Mouse (Mus musculus) heart, adult 2 months (tissue): ENCODE results near the gene Hpn. TPM values are rescaled to one million over a fixed set of nuclear protein-coding genes. Genes with fewer than 3 reads are reported as not detected.

Experiments used
- DNase-seq, 2 experiments: peaks; one replicate each; pipeline ENCODE4 v3.0.0; 2021
- H3K27ac ChIP-seq: fragments of 200-600 bp; 2 replicates; pipeline ENCODE4 v1.8.1; 2022
- H3K27me3 ChIP-seq: fragments of 200-500 bp; 2 replicates; pipeline ENCODE4 v1.6.1; 2012; ENCODE audit warnings: mild to moderate bottlenecking, low read length, inconsistent platforms, mixed read lengths; ENCODE audit not compliant: control insufficient read depth, insufficient read depth
- H3K36me3 ChIP-seq: fragments of 200-500 bp; 2 replicates; pipeline ENCODE4 v1.6.1; 2012; ENCODE audit warnings: low read length, inconsistent platforms; ENCODE audit not compliant: control insufficient read depth, insufficient read depth
- H3K4me1 ChIP-seq: fragments of 200-500 bp; 2 replicates; pipeline ENCODE4 v1.6.1; 2011; ENCODE audit warnings: low read length; ENCODE audit not compliant: control insufficient read depth, insufficient read depth
- H3K4me3 ChIP-seq: fragments of 200-600 bp; 2 replicates; pipeline ENCODE4 v1.8.1; 2022
- H3K79me2 ChIP-seq: fragments of 200-500 bp; replicated peaks from 2 replicates; pipeline ENCODE4 v1.6.1; 2012; ENCODE audit warnings: mild to moderate bottlenecking, inconsistent platforms, low read length, moderate library complexity, mixed read lengths; ENCODE audit not compliant: control insufficient read depth, insufficient read depth
- H3K9ac ChIP-seq: fragments of 200-500 bp; 2 replicates; pipeline ENCODE4 v1.6.1; 2012; ENCODE audit warnings: low read depth, mild to moderate bottlenecking, control low read depth, inconsistent platforms, low read length, mixed read lengths
- CTCF ChIP-seq: fragments of 200-600 bp; IDR thresholded peaks from 2 replicates; pipeline ENCODE4 v1.8.1; 2022; ENCODE audit warnings: antibody characterized with exemption, mild to moderate bottlenecking, moderate library complexity
- EP300 ChIP-seq: fragments of 200-500 bp; IDR thresholded peaks from 2 replicates; pipeline ENCODE4 v1.6.1; 2011; ENCODE audit warnings: low read depth, low read length, control low read depth; ENCODE audit not compliant: insufficient read depth
- POLR2A ChIP-seq: fragments of 200-500 bp; IDR thresholded peaks from 2 replicates; pipeline ENCODE4 v1.6.1; 2011; ENCODE audit warnings: mild to moderate bottlenecking, low read depth, low read length, control low read depth; ENCODE audit not compliant: insufficient read depth
- WGBS: fragments of 180-500 bp; shearing (Covaris S2); methylation state at CpG from one replicate; pipeline ENCODE4 v1.1.7; 2018; 5-methylcytosine and 5-hydroxymethylcytosine counted together
- intact Hi-C: fragments of 180-260 bp; cut with DNase I; formaldehyde crosslinking; loops from one replicate; pipeline ENCODE4 v1.15.1; 2025
- polyA plus RNA-seq: library from polyadenylated mRNA; depleted of rRNA; stranded (reverse); fragments of >200 nt; gene quantifications from 2 replicates; pipeline ENCODE4 v1.2.3, GENCODE M21; 2012
- total RNA-seq, 2 experiments: library from RNA; stranded (reverse); gene quantifications; 2 replicates each; pipeline ENCODE4 v1.2.3; 2021

Gene Hpn
- total and polyA plus RNA-seq, 3 experiments = 1.7 to 5.1 (median 2.6) TPM

GRCm38 (mm10) chr7:31145596-31146160 is 30.6 kb upstream of the Hpn start:
- peaks cover 13% of the 10 kb centered on the region for H3K4me1 ChIP-seq
- intact Hi-C loops = no loop called here
- 56% methylated on average over 12 of the region's 12 CpGs for WGBS

GRCm38 (mm10) chr7:31144886-31145285 is 29.8 kb upstream of the Hpn start:
- 98% methylated on average over 16 of the region's 16 CpGs for WGBS
- H3K4me3 ChIP-seq = no peak overlapping the region
- H3K4me1 ChIP-seq = peaks cover 11% of the 10 kb centered on the region

More at GRCm38 (mm10) chr7:31145596-31146160, 30.6 kb upstream of the Hpn start:
- no peaks in the 10 kb centered on the region for H3K27me3 ChIP-seq
- H3K36me3 ChIP-seq = no peaks in the 10 kb centered on the region
- DNase-seq = no peak
- H3K4me3 ChIP-seq = no peak overlapping the region
- no peak overlapping the region for H3K27ac ChIP-seq
- H3K9ac ChIP-seq = no peak overlapping the region
- TF ChIP-seq POLR2A (no peak), CTCF (no peak), EP300 (no peak)
- peaks cover 13% of the 10 kb centered on the region for H3K79me2 ChIP-seq

GRCm38 (mm10) chr7:31140941-31141340 is 25.9 kb upstream of the Hpn start:
- Histone ChIP-seq H3K4me1 (no peaks in the 10 kb centered on the region), H3K79me2 (peaks cover 4% of the 10 kb centered on the region; the same call in 1 of the 2 replicates), H3K36me3 (no peaks in the 10 kb centered on the region), H3K27ac (no peak overlapping the region), H3K9ac (no peak overlapping the region), H3K27me3 (no peaks in the 10 kb centered on the region), H3K4me3 (no peak overlapping the region)
- no peak for TF ChIP-seq EP300
- TF ChIP-seq CTCF = no peak
- TF ChIP-seq POLR2A = no peak
- DNase-seq = no peak
- intact Hi-C loops = no loop called here
- WGBS = 74% methylated on average over 10 of the region's 10 CpGs

More at GRCm38 (mm10) chr7:31144886-31145285, 29.8 kb upstream of the Hpn start:
- H3K27ac ChIP-seq = no peak overlapping the region
- no peaks in the 10 kb centered on the region for H3K27me3 ChIP-seq
- no peak for DNase-seq
- H3K9ac ChIP-seq = no peak overlapping the region
- peak; percentile 42 for TF ChIP-seq CTCF
- TF ChIP-seq EP300 = no peak
- H3K79me2 ChIP-seq = peaks cover 13% of the 10 kb centered on the region
- intact Hi-C loops = no loop called here
- H3K36me3 ChIP-seq = no peaks in the 10 kb centered on the region

- Histone ChIP-seq H3K27ac (no peak overlapping the region), H3K27me3 (no peaks in the 10 kb centered on the region), H3K4me3 (no peak overlapping the region), H3K79me2 (0 out of 2 replicates have a peak, but pooled peaks cover 2% of the 10 kb centered on the region), H3K36me3 (no peaks in the 10 kb centered on the region), H3K9ac (no peak overlapping the region), H3K4me1 (no peaks in the 10 kb centered on the region)
- TF ChIP-seq CTCF = no peak
- no peak for TF ChIP-seq EP300
- TF ChIP-seq POLR2A = no peak
- intact Hi-C loops = no loop called here
- 59% methylated on average over 4 of the region's 4 CpGs for WGBS
- no peak for DNase-seq
These were observed 25.2 kb upstream of the Hpn start for GRCm38 (mm10) chr7:31140302-31140701.

- Histone ChIP-seq H3K36me3 (no peaks in the 10 kb centered on the region), H3K27ac (no peak overlapping the region), H3K27me3 (no peaks in the 10 kb centered on the region), H3K79me2 (0 out of 2 replicates have a peak, but pooled peaks cover 2% of the 10 kb centered on the region), H3K9ac (no peak overlapping the region), H3K4me3 (no peak overlapping the region), H3K4me1 (no peaks in the 10 kb centered on the region)
- TF ChIP-seq EP300 (0 out of 2 replicates have a peak, but pooled peaks have one; percentile 54), POLR2A (no peak), CTCF (peak; percentile 99)
- intact Hi-C loops = loop anchor here (1.0 kb wide), 2 partner anchors 33 to 38 kb away; no protein-coding TSS in a partner anchor
- DNase-seq = peak; percentile 67 to 78
- WGBS = 56% methylated on average over 5 of the region's 5 CpGs
These were observed 24.7 kb upstream of the Hpn start for GRCm38 (mm10) chr7:31139765-31140164.

GRCm38 (mm10) chr7:31135717-31136116 is 20.6 kb upstream of the Hpn start:
- H3K36me3 ChIP-seq = no peaks in the 10 kb centered on the region
- DNase-seq = no peak
- H3K27me3 ChIP-seq = no peaks in the 10 kb centered on the region
- intact Hi-C loops = no loop called here
- H3K79me2 ChIP-seq = no peaks in the 10 kb centered on the region
- WGBS = 93% methylated on average over 10 of the region's 10 CpGs
- no peaks in the 10 kb centered on the region for H3K4me1 ChIP-seq
- no peak overlapping the region for H3K9ac ChIP-seq
- TF ChIP-seq EP300 (no peak), POLR2A (no peak), CTCF (no peak)
- no peak overlapping the region for H3K27ac ChIP-seq
- no peak overlapping the region for H3K4me3 ChIP-seq
